Mouse (Mus musculus): ENCODE results near the gene Gm28171.
"Not testable (repeated sequence)": the region's sequence is repeated elsewhere in the genome, so short reads cannot be mapped to it uniquely, and the experiment has no call there.

Gene Gm28171

GRCm38 (mm10) chrY:5793095-5793494 lies at the start of gene Gm28171:
Gm28171 (plus strand) TSS chrY:5793395.
- not testable (repeated sequence) for DNase-seq
